ENCODE assay signal across 10 mouse cellular contexts in the genomic region with DNA sequence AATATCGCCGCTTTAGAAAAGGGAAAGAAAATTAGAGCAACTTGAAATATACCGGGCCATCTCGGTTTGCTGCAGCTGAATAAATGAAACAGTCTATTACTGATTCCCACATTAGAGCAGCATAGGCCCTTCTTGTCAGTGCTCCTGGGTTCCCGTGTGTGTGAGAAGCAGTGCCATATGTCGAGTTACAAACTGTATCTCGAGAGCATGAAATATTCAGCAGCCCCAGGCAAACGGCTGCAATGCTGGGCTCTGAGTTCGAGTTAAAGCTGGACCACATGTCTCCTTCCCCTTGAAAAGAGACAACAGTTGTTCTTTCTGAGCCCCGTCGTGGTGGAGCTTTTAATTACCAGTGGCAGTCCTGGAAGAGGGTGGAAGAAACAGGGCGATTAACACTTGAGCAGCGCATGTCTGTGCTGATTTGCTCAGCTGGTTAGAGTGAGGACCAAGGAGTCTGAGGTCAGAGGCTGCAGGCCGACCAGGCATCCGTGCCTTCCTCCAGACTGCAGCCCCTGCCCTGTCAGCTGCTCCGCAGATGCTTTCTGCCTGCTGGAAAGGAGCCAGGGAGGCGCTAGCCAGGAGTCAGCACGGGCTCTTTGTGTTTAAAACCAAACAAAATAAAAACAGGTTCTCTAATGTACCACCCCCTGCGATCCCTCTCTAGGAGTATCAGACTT. TPM values are rescaled to one million over a fixed set of nuclear protein-coding genes. Genes with fewer than 3 reads are reported as not detected.
DNase-seq lines count a peak whose midpoint lies in the region; ATAC-seq and TF ChIP-seq lines count a peak whose summit lies in the region.
"Had no signal": no experiment of that assay in that cellular context is flagged by ENCODE, and none has a peak within 500 bp of the region (broad histone marks: within the 10 kb centered on the region; RNA-seq: fewer than 3 reads in every experiment).

No protein-coding gene starts in this region.

- H3K4me2 ChIP-seq in intestine, embryonic 16.5 days (ENCODE audit: low read depth, low read length), result no peak overlapping the region
- H3K4me2 ChIP-seq in intestine, postnatal 0 days (replicated peaks; ENCODE audit: low read depth), result no peak overlapping the region
- H3K4me2 ChIP-seq in neural tube, embryonic 15.5 days, result peak overlapping the region; percentile 30; the same call in 1 of the 2 replicates

- H3K36me3 ChIP-seq in intestine, embryonic 16.5 days (ENCODE audit: control insufficient read depth, insufficient read depth, low read length), result no peaks in the 10 kb centered on the region
- no peaks in the 10 kb centered on the region for H3K36me3 ChIP-seq in intestine, postnatal 0 days (ENCODE audit: control insufficient read depth, insufficient read depth)
- no peaks in the 10 kb centered on the region for H3K36me3 ChIP-seq in heart, embryonic 10.5 days
- H3K36me3 ChIP-seq in limb, embryonic 10.5 days, result peaks cover 17% of the 10 kb centered on the region
- H3K36me3 ChIP-seq in neural tube, embryonic 15.5 days, result no peaks in the 10 kb centered on the region

- no peaks in the 10 kb centered on the region for H3K27me3 ChIP-seq in intestine, embryonic 16.5 days (replicated peaks; ENCODE audit: control insufficient read depth, insufficient read depth, low read length)
- H3K27me3 ChIP-seq in intestine, postnatal 0 days (replicated peaks; ENCODE audit: control insufficient read depth, insufficient read depth, low read length), result no peaks in the 10 kb centered on the region
- H3K27me3 ChIP-seq in heart, embryonic 10.5 days (ENCODE audit: insufficient read depth, poor library complexity, severe bottlenecking), result no peaks in the 10 kb centered on the region
- H3K27me3 ChIP-seq in limb, embryonic 10.5 days (ENCODE audit: low read depth, poor library complexity, severe bottlenecking), result no peaks in the 10 kb centered on the region
- 0 out of 2 replicates have a peak, but pooled peaks cover 2% of the 10 kb centered on the region for H3K27me3 ChIP-seq in neural tube, embryonic 15.5 days (replicated peaks)
- H3K27me3 ChIP-seq: megakaryocyte, embryonic 14.5 days had no signal

- WGBS in intestine, embryonic 16.5 days, result 45% methylated on average over 19 of the region's 19 CpGs
- WGBS in intestine, postnatal 0 days, result 46% methylated on average over 19 of the region's 19 CpGs
- 44% methylated on average over 19 of the region's 19 CpGs for WGBS in heart, embryonic 10.5 days
- 43% methylated on average over 19 of the region's 19 CpGs for WGBS in limb, embryonic 10.5 days
- 30% methylated on average over 19 of the region's 19 CpGs for WGBS in neural tube, embryonic 15.5 days

- peak; percentile 33 for DNase-seq in embryo, embryonic 9.5 days (ENCODE audit: extremely low spot score)
- DNase-seq in heart, embryonic 10.5 days (ENCODE audit: low spot score), result no peak
- DNase-seq in limb, embryonic 10.5 days (ENCODE audit: low spot score), result peak; percentile 77
- no peak for DNase-seq in frontal cortex, postnatal 36 days (ENCODE audit: low spot score in 2 of 2)
- no peak for DNase-seq in urinary bladder, postnatal 36 days (ENCODE audit: low spot score in 2 of 2)

- H3K9ac ChIP-seq in intestine, embryonic 16.5 days (ENCODE audit: low read depth, low read length), result 0 out of 2 replicates have a peak overlapping the region, but pooled peaks have one; percentile 30
- H3K9ac ChIP-seq in intestine, postnatal 0 days (ENCODE audit: low read depth, low read length), result no peak overlapping the region
- H3K9ac ChIP-seq in neural tube, embryonic 15.5 days (replicated peaks), result no peak overlapping the region

- no peak for TF ChIP-seq CTCF in intestine, postnatal 0 days (IDR thresholded peaks at IDR 0.05; ENCODE audit: low read depth)

- no peaks in the 10 kb centered on the region for H3K9me3 ChIP-seq in intestine, embryonic 16.5 days (ENCODE audit: control insufficient read depth, low read length)
- no peaks in the 10 kb centered on the region; the same call in 1 of the 2 replicates for H3K9me3 ChIP-seq in intestine, postnatal 0 days (ENCODE audit: control insufficient read depth)
- H3K9me3 ChIP-seq in heart, embryonic 10.5 days, result peaks cover 9% of the 10 kb centered on the region; the same call in 1 of the 2 replicates
- H3K9me3 ChIP-seq in limb, embryonic 10.5 days (replicated peaks), result peaks cover 4% of the 10 kb centered on the region; the same call in 1 of the 2 replicates
- peaks cover 4% of the 10 kb centered on the region; the same call in 1 of the 2 replicates for H3K9me3 ChIP-seq in neural tube, embryonic 15.5 days (replicated peaks)

- H3K4me1 ChIP-seq in intestine, embryonic 16.5 days (ENCODE audit: control insufficient read depth, insufficient read depth, low read length), result peaks cover 13% of the 10 kb centered on the region; the same call in 1 of the 2 replicates
- H3K4me1 ChIP-seq in intestine, postnatal 0 days (replicated peaks; ENCODE audit: control insufficient read depth, insufficient read depth, low read length), result no peaks in the 10 kb centered on the region
- 0 out of 2 replicates have a peak, but pooled peaks cover 5% of the 10 kb centered on the region for H3K4me1 ChIP-seq in heart, embryonic 10.5 days
- peaks cover 28% of the 10 kb centered on the region for H3K4me1 ChIP-seq in limb, embryonic 10.5 days
- H3K4me1 ChIP-seq in neural tube, embryonic 15.5 days, result peaks cover 21% of the 10 kb centered on the region
- H3K4me1 ChIP-seq: megakaryocyte, embryonic 14.5 days had no signal

- H3K27ac ChIP-seq in intestine, embryonic 16.5 days (ENCODE audit: low read length), result no peak overlapping the region
- no peak overlapping the region for H3K27ac ChIP-seq in intestine, postnatal 0 days (ENCODE audit: low read depth, low read length)
- H3K27ac ChIP-seq in heart, embryonic 10.5 days, result 0 out of 2 replicates have a peak overlapping the region, but pooled peaks have one; percentile 18
- H3K27ac ChIP-seq in limb, embryonic 10.5 days, result peak overlapping the region; percentile 74
- no peak overlapping the region for H3K27ac ChIP-seq in neural tube, embryonic 15.5 days (replicated peaks)

- H3K4me3 ChIP-seq in intestine, embryonic 16.5 days (ENCODE audit: low read length), result no peak overlapping the region
- no peak overlapping the region for H3K4me3 ChIP-seq in intestine, postnatal 0 days (ENCODE audit: low read depth, low read length)
- H3K4me3 ChIP-seq in heart, embryonic 10.5 days, result no peak overlapping the region
- no peak overlapping the region; the same call in 1 of the 2 replicates for H3K4me3 ChIP-seq in limb, embryonic 10.5 days
- H3K4me3 ChIP-seq in neural tube, embryonic 15.5 days (replicated peaks), result no peak overlapping the region
- H3K4me3 ChIP-seq: erythroblast, embryonic 14.5 days; megakaryocyte, embryonic 14.5 days had no signal

- ATAC-seq in intestine, embryonic 16.5 days, result peak; percentile 50; the same call in 1 of the 2 replicates
- ATAC-seq in intestine, postnatal 0 days, result no peak
- ATAC-seq in neural tube, embryonic 15.5 days (ENCODE audit: low FRiP score), result peak; percentile 32; the same call in 1 of the 2 replicates

RNA-seq across cellular contexts. Expression of gene Dctd, which starts 53.3 kb away (rescaled TPM):
- 27.0 and 30.2 TPM in 2 replicates for polyA plus RNA-seq in intestine, embryonic 16.5 days (2015; fragmentation: Nextera tagmentation; extraction: Ambion mirVana)
- 4.1 TPM in 2 replicates for polyA plus RNA-seq in intestine, postnatal 0 days (2015; fragmentation: Nextera tagmentation; extraction: Ambion mirVana)
- polyA plus RNA-seq in heart, embryonic 10.5 days (2016; fragmentation: Nextera tagmentation; extraction: Ambion mirVana), result 48.5 and 48.7 TPM in 2 replicates
- 61.9 and 72.0 TPM in 2 replicates for polyA plus RNA-seq in limb, embryonic 10.5 days (2016; fragmentation: Nextera tagmentation; extraction: Ambion mirVana)
- polyA plus RNA-seq in neural tube, embryonic 15.5 days (2015; fragmentation: Nextera tagmentation; extraction: Ambion mirVana), result 11.7 and 15.5 TPM in 2 replicates
- polyA plus RNA-seq: erythroblast, embryonic 14.5 days had no signal

Comparison
In these comparisons a context has a peak if more than half of its experiments do, and no peak if none do; other contexts are left out.
1. H3K27ac ChIP-seq: peak in heart, embryonic 10.5 days (single experiment) and limb, embryonic 10.5 days (single experiment); none in intestine, embryonic 16.5 days (single experiment), intestine, postnatal 0 days (single experiment) and neural tube, embryonic 15.5 days (single experiment).
2. DNase-seq: peak in embryo, embryonic 9.5 days (single experiment) and limb, embryonic 10.5 days (single experiment); none in heart, embryonic 10.5 days (single experiment), frontal cortex, postnatal 36 days (0 of 2) and urinary bladder, postnatal 36 days (0 of 2).